Comparison of ENCODE assay signal across 9 mouse cellular contexts in genomic region chr1:172311921-172312767, GRCm38 (mm10). TPM values are rescaled to one million over a fixed set of nuclear protein-coding genes. Genes with fewer than 3 reads are reported as not detected.
DNase-seq lines count a peak whose midpoint lies in the region; ATAC-seq and TF ChIP-seq lines count a peak whose summit lies in the region.
"Had no signal": no experiment of that assay in that cellular context is flagged by ENCODE, and none has a peak within 500 bp of the region (broad histone marks: within the 10 kb centered on the region; RNA-seq: fewer than 3 reads in every experiment).

No protein-coding gene starts in this region.

- TF ChIP-seq POLR2A in ES-Bruce4 (IDR thresholded peaks at IDR 0.05; ENCODE audit: insufficient read depth, low read length): no peak

- H3K27me3 ChIP-seq in ES-Bruce4 (ENCODE audit: control insufficient read depth, insufficient read depth, low read length, poor library complexity, severe bottlenecking): no peaks in the 10 kb centered on the region
- H3K27me3 ChIP-seq in heart, embryonic 16.5 days (ENCODE audit: control insufficient read depth, insufficient read depth, low read length): no peaks in the 10 kb centered on the region
- H3K27me3 ChIP-seq in lung, embryonic 16.5 days (ENCODE audit: control insufficient read depth, insufficient read depth, low read depth, low read length): no peaks in the 10 kb centered on the region

- H3K36me3 ChIP-seq in ES-Bruce4 (ENCODE audit: control insufficient read depth, insufficient read depth, low read length, poor library complexity, severe bottlenecking): no peaks in the 10 kb centered on the region
- no peaks in the 10 kb centered on the region for H3K36me3 ChIP-seq in heart, embryonic 16.5 days (ENCODE audit: control insufficient read depth, insufficient read depth)
- H3K36me3 ChIP-seq in lung, embryonic 16.5 days (ENCODE audit: control insufficient read depth, insufficient read depth, low read length): no peaks in the 10 kb centered on the region

- peak overlapping the region; percentile 98 for H3K4me3 ChIP-seq in ES-Bruce4 (ENCODE audit: low read depth, low read length)
- peak overlapping the region; percentile 78 for H3K4me3 ChIP-seq in heart, embryonic 16.5 days (ENCODE audit: low read length)
- peak overlapping the region; percentile 75 for H3K4me3 ChIP-seq in lung, embryonic 16.5 days (ENCODE audit: low read length)

- no peak for TF ChIP-seq EP300 in ES-Bruce4 (IDR thresholded peaks at IDR 0.05; ENCODE audit: insufficient read depth, low read depth, low read length)

- H3K27ac ChIP-seq in ES-Bruce4 (ENCODE audit: insufficient read depth, low read length): peak overlapping the region; percentile 51
- H3K27ac ChIP-seq in heart, embryonic 16.5 days (ENCODE audit: low read length): peak overlapping the region; percentile 93
- H3K27ac ChIP-seq in lung, embryonic 16.5 days (ENCODE audit: low read length): peak overlapping the region; percentile 98

- TF ChIP-seq CTCF in ES-Bruce4 (IDR thresholded peaks at IDR 0.05; ENCODE audit: low read depth, low read length): no peak

- under 1% methylated on average over 39 of the region's 55 CpGs for WGBS in heart, embryonic 16.5 days
- WGBS in lung, embryonic 16.5 days: under 1% methylated on average over 35 of the region's 55 CpGs

- ATAC-seq in erythroid progenitor cell, adult 5-6 weeks (replicated peaks; ENCODE audit: low FRiP score, poor library complexity, severe bottlenecking): peak; percentile 83
- ATAC-seq in heart, embryonic 16.5 days (replicated peaks; ENCODE audit: extremely low read depth, insufficient read depth, low FRiP score): peak; percentile 85
- peak; percentile 87 for ATAC-seq in lung, embryonic 16.5 days (ENCODE audit: low read depth)

- H3K4me1 ChIP-seq in ES-Bruce4 (ENCODE audit: control insufficient read depth, insufficient read depth, low read length): peaks cover 4% of the 10 kb centered on the region
- H3K4me1 ChIP-seq in heart, embryonic 16.5 days (ENCODE audit: control insufficient read depth, insufficient read depth, low read length): peaks cover 23% of the 10 kb centered on the region
- H3K4me1 ChIP-seq in lung, embryonic 16.5 days (replicated peaks; ENCODE audit: control insufficient read depth, insufficient read depth, low read length): peaks cover 29% of the 10 kb centered on the region

- H3K4me2 ChIP-seq in heart, embryonic 16.5 days (ENCODE audit: low read depth, low read length): peak overlapping the region; percentile 99
- peak overlapping the region; percentile 92 for H3K4me2 ChIP-seq in lung, embryonic 16.5 days (ENCODE audit: low read depth, low read length)

- H3K9me3 ChIP-seq in ES-Bruce4 (replicated peaks; ENCODE audit: control insufficient read depth, insufficient read depth, low read length, poor library complexity, severe bottlenecking): no peaks in the 10 kb centered on the region
- H3K9me3 ChIP-seq in heart, embryonic 16.5 days (replicated peaks; ENCODE audit: control insufficient read depth, low read length): no peaks in the 10 kb centered on the region
- no peaks in the 10 kb centered on the region for H3K9me3 ChIP-seq in lung, embryonic 16.5 days (ENCODE audit: control insufficient read depth, low read length)

- peak overlapping the region; percentile 75 for H3K9ac ChIP-seq in ES-Bruce4 (ENCODE audit: low read depth, poor library complexity, severe bottlenecking)
- H3K9ac ChIP-seq in heart, embryonic 16.5 days (ENCODE audit: low read length): peak overlapping the region; percentile 89
- H3K9ac ChIP-seq in lung, embryonic 16.5 days (ENCODE audit: low read length): peak overlapping the region; percentile 78

- DNase-seq in c-Kit-negative CD71-positive TER-119-positive erythroid progenitor cells, embryonic 14.5 days (ENCODE audit: low read depth, low spot score): peak; percentile 77
- peak; percentile 91 to 97 for DNase-seq in kidney, postnatal 25 days
- peak; percentile 84 for DNase-seq in ovary, adult 18-20 months (ENCODE audit: low spot score)
- DNase-seq in thymus, postnatal 0 days (ENCODE audit: low spot score): peak; percentile 82

RNA-seq across cellular contexts. Expression of gene Atp1a2, which starts 14.3 kb away (rescaled TPM):
- 2.1 and 2.6 TPM in 2 replicates for polyA plus RNA-seq in ES-Bruce4 (2011; ENCODE audit: insufficient read depth, insufficient read length, low read depth, missing spikeins)
- total RNA-seq in erythroid progenitor cell, adult 5-6 weeks (2015; ENCODE audit: low replicate concordance): not detected in 2 replicates
- total RNA-seq in erythroid progenitor cell, adult 5-6 weeks (2017; ENCODE audit: low replicate concordance): not detected in 2 replicates
- polyA plus RNA-seq in heart, embryonic 16.5 days (2015; fragmentation: Nextera tagmentation; extraction: Ambion mirVana): 18.7 and 20.7 TPM in 2 replicates
- 6.2 and 6.7 TPM in 2 replicates for polyA plus RNA-seq in lung, embryonic 16.5 days (2015; fragmentation: Nextera tagmentation; extraction: Ambion mirVana)
- 0.71 and 0.82 TPM in 2 replicates for polyA plus RNA-seq in thymus, postnatal 0 days (2015; fragmentation: Nextera tagmentation; extraction: Ambion mirVana)

RNA-seq across cellular contexts. Expression of gene Kcnj9, which starts 17.0 kb away (rescaled TPM):
- polyA plus RNA-seq in ES-Bruce4 (2011; ENCODE audit: insufficient read depth, insufficient read length, low read depth, missing spikeins): not detected in 2 replicates
- not detected in 2 replicates for total RNA-seq in erythroid progenitor cell, adult 5-6 weeks (2015; ENCODE audit: low replicate concordance)
- total RNA-seq in erythroid progenitor cell, adult 5-6 weeks (2017; ENCODE audit: low replicate concordance): 2.5 TPM in 1 of 2 replicates, not detected in the other
- not detected in 2 replicates for polyA plus RNA-seq in heart, embryonic 16.5 days (2015; fragmentation: Nextera tagmentation; extraction: Ambion mirVana)
- not detected in 2 replicates for polyA plus RNA-seq in lung, embryonic 16.5 days (2015; fragmentation: Nextera tagmentation; extraction: Ambion mirVana)
- polyA plus RNA-seq in thymus, postnatal 0 days (2015; fragmentation: Nextera tagmentation; extraction: Ambion mirVana): 0.09 TPM in 2 replicates

RNA-seq across cellular contexts. Expression of gene Kcnj10, which starts 28.9 kb away (rescaled TPM):
- polyA plus RNA-seq in ES-Bruce4 (2011; ENCODE audit: insufficient read depth, insufficient read length, low read depth, missing spikeins): 1.0 and 1.3 TPM in 2 replicates
- total RNA-seq in erythroid progenitor cell, adult 5-6 weeks (2015; ENCODE audit: low replicate concordance): 8.8 and 13.0 TPM in 2 replicates
- total RNA-seq in erythroid progenitor cell, adult 5-6 weeks (2017; ENCODE audit: low replicate concordance): 1.5 and 1.9 TPM in 2 replicates
- 0.04 and 0.05 TPM in 2 replicates for polyA plus RNA-seq in heart, embryonic 16.5 days (2015; fragmentation: Nextera tagmentation; extraction: Ambion mirVana)
- 0.15 and 0.20 TPM in 2 replicates for polyA plus RNA-seq in lung, embryonic 16.5 days (2015; fragmentation: Nextera tagmentation; extraction: Ambion mirVana)
- 0.15 and 0.17 TPM in 2 replicates for polyA plus RNA-seq in thymus, postnatal 0 days (2015; fragmentation: Nextera tagmentation; extraction: Ambion mirVana)

RNA-seq across cellular contexts. Expression of gene Igsf8, which starts 50.7 kb away (rescaled TPM):
- polyA plus RNA-seq in ES-Bruce4 (2011; ENCODE audit: insufficient read depth, insufficient read length, low read depth, missing spikeins): 35.4 and 35.8 TPM in 2 replicates
- 14.4 and 15.1 TPM in 2 replicates for total RNA-seq in erythroid progenitor cell, adult 5-6 weeks (2015; ENCODE audit: low replicate concordance)
- total RNA-seq in erythroid progenitor cell, adult 5-6 weeks (2017; ENCODE audit: low replicate concordance): 3.1 and 3.3 TPM in 2 replicates
- polyA plus RNA-seq in heart, embryonic 16.5 days (2015; fragmentation: Nextera tagmentation; extraction: Ambion mirVana): 25.3 and 30.6 TPM in 2 replicates
- 42.5 and 46.0 TPM in 2 replicates for polyA plus RNA-seq in lung, embryonic 16.5 days (2015; fragmentation: Nextera tagmentation; extraction: Ambion mirVana)
- polyA plus RNA-seq in thymus, postnatal 0 days (2015; fragmentation: Nextera tagmentation; extraction: Ambion mirVana): 24.2 and 28.4 TPM in 2 replicates

RNA-seq across cellular contexts. Expression of gene Atp1a4, which starts 53.9 kb away (rescaled TPM):
- not detected in 2 replicates for polyA plus RNA-seq in ES-Bruce4 (2011; ENCODE audit: insufficient read depth, insufficient read length, low read depth, missing spikeins)
- total RNA-seq in erythroid progenitor cell, adult 5-6 weeks (2015; ENCODE audit: low replicate concordance): not detected in 2 replicates
- total RNA-seq in erythroid progenitor cell, adult 5-6 weeks (2017; ENCODE audit: low replicate concordance): not detected in 2 replicates
- polyA plus RNA-seq in heart, embryonic 16.5 days (2015; fragmentation: Nextera tagmentation; extraction: Ambion mirVana): 0.16 and 0.17 TPM in 2 replicates
- not detected in 2 replicates for polyA plus RNA-seq in lung, embryonic 16.5 days (2015; fragmentation: Nextera tagmentation; extraction: Ambion mirVana)
- not detected in 2 replicates for polyA plus RNA-seq in thymus, postnatal 0 days (2015; fragmentation: Nextera tagmentation; extraction: Ambion mirVana)
- total RNA-seq: left cerebral cortex, adult 8-10 months had no signal

Comparison
In these comparisons a context has a peak if more than half of its experiments do, and no peak if none do; other contexts are left out.
1. Peak in every context shown above with its lines: DNase-seq, ATAC-seq, H3K4me3 ChIP-seq and H3K27ac ChIP-seq.